Mouse (Mus musculus): Measurements from ENCODE around the gene Zeb2. TPM values are rescaled to one million over a fixed set of nuclear protein-coding genes. Genes with fewer than 3 reads are reported as not detected.

Zeb2 gene
- polyA plus RNA-seq, 1 experiment: 20.1 TPM

GRCm38 (mm10) chr2:44961192-44961591 lies 156.0 kb downstream of the Zeb2 start:
- Histone ChIP-seq H3K4me3 (replicated peaks) (no peak overlapping the region), H3K9me3 (no peaks in the 10 kb centered on the region), H3K27me3 (replicated peaks) (no peaks in the 10 kb centered on the region), H3K4me1 (peaks cover 82% of the 10 kb centered on the region), H3K36me3 (replicated peaks; ENCODE audit: low read length) (peaks cover 4% of the 10 kb centered on the region)
- TF ChIP-seq GATA1 (IDR thresholded peaks at IDR 0.05; ENCODE audit: borderline replicate concordance, low read length) (no peak), FLI1 (IDR thresholded peaks at IDR 0.05; ENCODE audit: low read length) (no peak)

- no peak for TF ChIP-seq GATA1 (IDR thresholded peaks at IDR 0.05; ENCODE audit: borderline replicate concordance, low read length)
- no peak for TF ChIP-seq FLI1 (IDR thresholded peaks at IDR 0.05; ENCODE audit: low read length)
- H3K27me3 ChIP-seq (replicated peaks): no peaks in the 10 kb centered on the region
- no peaks in the 10 kb centered on the region for H3K9me3 ChIP-seq
- peaks cover 83% of the 10 kb centered on the region for H3K4me1 ChIP-seq
- H3K36me3 ChIP-seq (replicated peaks; ENCODE audit: low read length): peaks cover 4% of the 10 kb centered on the region
- no peak overlapping the region for H3K4me3 ChIP-seq (replicated peaks)
Observed at GRCm38 (mm10) chr2:44960561-44960960, 156.6 kb downstream of the Zeb2 start.

GRCm38 (mm10) chr2:44957329-44957797 lies 159.8 kb downstream of the Zeb2 start:
- H3K27me3 ChIP-seq (replicated peaks): no peaks in the 10 kb centered on the region
- no peak overlapping the region for H3K4me3 ChIP-seq (replicated peaks)
- no peaks in the 10 kb centered on the region for H3K36me3 ChIP-seq (replicated peaks; ENCODE audit: low read length)
- no peaks in the 10 kb centered on the region for H3K9me3 ChIP-seq
- TF ChIP-seq GATA1 (IDR thresholded peaks at IDR 0.05; ENCODE audit: borderline replicate concordance, low read length): no peak
- TF ChIP-seq FLI1 (IDR thresholded peaks at IDR 0.05; ENCODE audit: low read length): no peak
- peaks cover 84% of the 10 kb centered on the region for H3K4me1 ChIP-seq

- Histone ChIP-seq H3K9me3 (no peaks in the 10 kb centered on the region), H3K4me3 (replicated peaks) (no peak overlapping the region), H3K36me3 (replicated peaks; ENCODE audit: low read length) (no peaks in the 10 kb centered on the region), H3K27me3 (replicated peaks) (no peaks in the 10 kb centered on the region), H3K4me1 (peaks cover 83% of the 10 kb centered on the region)
- TF ChIP-seq FLI1 (IDR thresholded peaks at IDR 0.05; ENCODE audit: low read length) (no peak), GATA1 (IDR thresholded peaks at IDR 0.05; ENCODE audit: borderline replicate concordance, low read length) (no peak)
Observed at GRCm38 (mm10) chr2:44956232-44956631, 161.0 kb downstream of the Zeb2 start.

- TF ChIP-seq FLI1 (IDR thresholded peaks at IDR 0.05; ENCODE audit: low read length) (no peak), GATA1 (IDR thresholded peaks at IDR 0.05; ENCODE audit: borderline replicate concordance, low read length) (no peak)
- Histone ChIP-seq H3K27me3 (replicated peaks) (no peaks in the 10 kb centered on the region), H3K4me1 (peaks cover 81% of the 10 kb centered on the region), H3K4me3 (replicated peaks) (no peak overlapping the region), H3K36me3 (replicated peaks; ENCODE audit: low read length) (no peaks in the 10 kb centered on the region), H3K9me3 (no peaks in the 10 kb centered on the region)
Observed at GRCm38 (mm10) chr2:44955506-44955905, 161.7 kb downstream of the Zeb2 start.

- Histone ChIP-seq H3K27me3 (replicated peaks) (no peaks in the 10 kb centered on the region), H3K4me1 (peaks cover 78% of the 10 kb centered on the region), H3K36me3 (replicated peaks; ENCODE audit: low read length) (no peaks in the 10 kb centered on the region), H3K4me3 (replicated peaks) (no peak overlapping the region), H3K9me3 (no peaks in the 10 kb centered on the region)
- no peak for TF ChIP-seq GATA1 (IDR thresholded peaks at IDR 0.05; ENCODE audit: borderline replicate concordance, low read length)
- TF ChIP-seq FLI1 (IDR thresholded peaks at IDR 0.05; ENCODE audit: low read length): no peak
Observed at GRCm38 (mm10) chr2:44954180-44954579, 163.0 kb downstream of the Zeb2 start.

GRCm38 (mm10) chr2:44952830-44953422 lies 164.3 kb downstream of the Zeb2 start:
- H3K9me3 ChIP-seq: no peaks in the 10 kb centered on the region
- H3K27me3 ChIP-seq (replicated peaks): no peaks in the 10 kb centered on the region
- no peak for TF ChIP-seq FLI1 (IDR thresholded peaks at IDR 0.05; ENCODE audit: low read length)
- no peak for TF ChIP-seq GATA1 (IDR thresholded peaks at IDR 0.05; ENCODE audit: borderline replicate concordance, low read length)
- peaks cover 84% of the 10 kb centered on the region for H3K4me1 ChIP-seq
- H3K36me3 ChIP-seq (replicated peaks; ENCODE audit: low read length): peaks cover 1% of the 10 kb centered on the region
- peak overlapping the region; percentile 76 for H3K4me3 ChIP-seq (replicated peaks)

- H3K9me3 ChIP-seq: no peaks in the 10 kb centered on the region
- peaks cover 74% of the 10 kb centered on the region for H3K4me1 ChIP-seq
- H3K4me3 ChIP-seq (replicated peaks): no peak overlapping the region
- no peaks in the 10 kb centered on the region for H3K27me3 ChIP-seq (replicated peaks)
- H3K36me3 ChIP-seq (replicated peaks; ENCODE audit: low read length): peaks cover 2% of the 10 kb centered on the region
- TF ChIP-seq FLI1 (IDR thresholded peaks at IDR 0.05; ENCODE audit: low read length): no peak
- no peak for TF ChIP-seq GATA1 (IDR thresholded peaks at IDR 0.05; ENCODE audit: borderline replicate concordance, low read length)
Observed at GRCm38 (mm10) chr2:44951651-44952213, 165.5 kb downstream of the Zeb2 start.

GRCm38 (mm10) chr2:44944689-44945088 lies 172.5 kb downstream of the Zeb2 start:
- peaks cover 2% of the 10 kb centered on the region for H3K36me3 ChIP-seq (replicated peaks; ENCODE audit: low read length)
- no peak overlapping the region for H3K4me3 ChIP-seq (replicated peaks)
- H3K9me3 ChIP-seq: no peaks in the 10 kb centered on the region
- no peaks in the 10 kb centered on the region for H3K27me3 ChIP-seq (replicated peaks)
- peaks cover 21% of the 10 kb centered on the region for H3K4me1 ChIP-seq
- TF ChIP-seq FLI1 (IDR thresholded peaks at IDR 0.05; ENCODE audit: low read length) (no peak), GATA1 (IDR thresholded peaks at IDR 0.05; ENCODE audit: borderline replicate concordance, low read length) (no peak)

Other genes with a start within 250 kb of the Zeb2 start
- 3.0 TPM in 1 of 2 replicates, not detected in the other for gene Gtdc1, start 189.7 kb downstream of the Zeb2 start, polyA plus RNA-seq (2012; ENCODE audit: insufficient read depth, low replicate concordance)